Mouse (Mus musculus): ENCODE measurements around the gene Thap7. TPM values are rescaled to one million over a fixed set of nuclear protein-coding genes. Genes with fewer than 3 reads are reported as not detected.
A peak's percentile ranks its signal among the peaks of the same experiment; 100 is the strongest.

The Thap7 gene
- 72.0 and 75.6 TPM in 2 replicates for polyA plus RNA-seq (2016; fragmentation: Nextera tagmentation; extraction: Ambion mirVana)

DNA sequence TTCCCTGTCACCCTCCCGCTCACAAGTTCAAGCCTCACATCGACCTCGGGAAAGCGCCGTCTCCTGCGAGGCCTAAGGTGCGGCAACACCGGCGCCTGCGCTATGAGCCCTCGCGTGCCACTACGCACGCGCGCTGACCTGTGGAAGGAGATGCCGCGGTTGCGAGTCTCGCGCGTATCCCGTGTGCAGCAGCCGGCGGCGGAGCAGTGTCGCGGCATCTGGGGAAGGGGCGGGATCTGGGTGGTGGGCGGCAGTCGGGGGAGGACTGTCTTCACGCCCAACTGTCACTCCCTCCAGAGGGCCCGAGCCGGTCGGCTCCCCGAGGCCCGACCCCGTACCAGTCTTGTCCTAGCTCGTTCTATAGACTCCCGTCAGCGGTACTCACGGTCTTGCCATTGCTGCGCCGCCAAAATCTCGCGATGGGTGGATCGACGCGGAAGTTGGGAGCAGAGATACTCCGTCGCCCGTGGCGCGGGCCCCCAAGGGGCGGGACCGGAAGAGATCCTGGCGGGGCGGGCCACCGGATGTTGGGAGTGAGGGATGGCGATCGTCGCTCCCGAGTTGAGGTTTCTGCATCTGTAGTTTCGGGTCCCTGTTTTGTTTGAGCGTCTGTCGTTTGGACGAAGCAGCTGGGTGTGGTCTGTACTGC lies at the start of gene Thap7:
Gene Thap7, minus strand, starts transcription at position 497 of the 649 bp plus-strand sequence.
- H3K4me2 ChIP-seq = peak within 1 kb of the TSS; percentile 81
- H3K4me1 ChIP-seq (replicated peaks) = peaks cover 22% of the 10 kb centered on the region
- peak; percentile 96 for ATAC-seq (ENCODE audit: insufficient number of reproducible peaks, insufficient read depth, low FRiP score, low TSS enrichment, low read depth)
- H3K4me3 ChIP-seq (replicated peaks) = peak within 1 kb of the TSS; percentile 68
- H3K36me3 ChIP-seq = peaks cover 41% of the 10 kb centered on the region
- WGBS = under 1% methylated on average over 66 of the region's 67 CpGs
- peak within 1 kb of the TSS; percentile 95 for H3K27ac ChIP-seq
- H3K27me3 ChIP-seq = no peaks in the 10 kb centered on the region
- peak within 1 kb of the TSS; percentile 87 for H3K9ac ChIP-seq (replicated peaks)
- no peaks in the 10 kb centered on the region for H3K9me3 ChIP-seq

DNA sequence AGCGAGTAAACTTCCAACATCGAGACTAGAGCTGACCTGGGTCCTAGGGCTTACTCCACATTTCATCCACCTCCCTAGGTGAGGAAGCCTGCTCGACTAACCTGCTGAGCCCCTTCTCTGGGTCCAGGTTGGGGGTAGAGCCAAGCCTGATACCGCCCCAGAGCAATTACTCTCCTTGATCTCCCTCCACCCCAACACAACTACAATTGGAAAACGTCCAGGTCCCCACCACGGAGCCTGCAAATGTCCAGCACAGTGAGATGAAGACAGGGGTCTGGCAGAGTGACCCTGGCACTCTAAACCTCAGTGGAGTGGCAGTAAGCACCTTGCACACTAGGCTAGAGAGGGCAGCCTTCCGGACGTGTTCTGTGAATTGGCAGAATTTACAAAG lies 45.9 kb upstream of the Thap7 start:
- WGBS = 20% methylated on average over 8 of the region's 8 CpGs
- Histone ChIP-seq H3K9ac (replicated peaks) (peak overlapping the region; percentile 57), H3K4me3 (replicated peaks) (peak overlapping the region; percentile 51), H3K9me3 (no peaks in the 10 kb centered on the region), H3K4me1 (replicated peaks) (peaks cover 5% of the 10 kb centered on the region; the same call in 1 of the 2 replicates), H3K27ac (no peak overlapping the region), H3K36me3 (no peaks in the 10 kb centered on the region), H3K4me2 (peak overlapping the region; percentile 74), H3K27me3 (peaks cover 67% of the 10 kb centered on the region)
- ATAC-seq (ENCODE audit: insufficient number of reproducible peaks, insufficient read depth, low FRiP score, low TSS enrichment, low read depth) = no peak

DNA sequence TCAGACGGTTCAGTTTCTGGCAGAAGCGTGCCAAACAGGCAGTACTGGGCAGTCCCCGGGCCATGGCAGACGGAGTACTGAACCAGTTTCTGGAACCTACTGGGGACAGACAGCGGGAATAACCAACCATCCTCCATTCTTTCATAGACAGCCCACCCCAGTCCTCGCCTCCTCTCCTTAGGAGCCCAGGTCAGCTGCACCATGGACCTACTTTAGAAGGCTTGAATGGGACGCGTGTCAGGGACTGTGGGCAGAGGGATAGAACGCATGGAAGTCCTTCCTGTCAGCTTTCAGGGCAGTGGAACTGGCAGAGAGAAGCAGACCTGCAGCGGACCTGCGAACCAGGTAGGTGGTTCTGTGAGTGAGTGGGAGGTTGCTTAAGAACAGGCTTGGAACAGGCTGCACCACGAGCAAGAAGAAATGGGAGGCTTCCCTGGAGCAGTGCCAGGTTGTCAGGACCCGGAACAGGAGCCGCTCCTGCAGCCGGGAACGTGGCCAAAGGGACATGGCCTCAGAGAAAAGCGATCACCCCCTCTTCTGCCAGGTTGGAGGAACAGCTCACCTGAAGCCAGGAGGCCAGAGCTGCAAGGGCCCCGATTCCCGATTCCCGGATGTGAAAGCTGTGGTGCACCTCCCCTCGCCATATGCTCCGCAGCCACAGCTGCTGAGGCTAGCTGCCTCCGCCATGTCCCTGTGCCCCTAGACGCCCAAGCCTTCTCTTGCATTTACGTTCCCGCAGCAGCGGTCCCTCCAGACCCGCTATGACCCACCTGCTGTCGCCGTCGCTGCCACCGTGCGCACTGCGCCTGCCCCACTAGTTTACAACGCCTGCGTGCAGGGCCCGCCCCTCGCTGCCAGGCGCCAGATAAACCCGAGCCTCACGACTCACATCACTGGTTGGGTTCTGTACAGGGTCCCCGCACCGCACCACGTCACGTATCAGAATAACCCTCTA lies 45.2 kb upstream of the Thap7 start:
- Histone ChIP-seq H3K36me3 (no peaks in the 10 kb centered on the region), H3K9ac (replicated peaks) (peak overlapping the region; percentile 57), H3K4me1 (replicated peaks) (peaks cover 5% of the 10 kb centered on the region; the same call in 1 of the 2 replicates), H3K4me2 (peak overlapping the region; percentile 74), H3K4me3 (replicated peaks) (peak overlapping the region; percentile 51), H3K27me3 (peaks cover 70% of the 10 kb centered on the region), H3K27ac (no peak overlapping the region), H3K9me3 (no peaks in the 10 kb centered on the region)
- ATAC-seq (ENCODE audit: insufficient number of reproducible peaks, insufficient read depth, low FRiP score, low TSS enrichment, low read depth) = no peak
- WGBS = 13% methylated on average over 45 of the region's 45 CpGs

DNA sequence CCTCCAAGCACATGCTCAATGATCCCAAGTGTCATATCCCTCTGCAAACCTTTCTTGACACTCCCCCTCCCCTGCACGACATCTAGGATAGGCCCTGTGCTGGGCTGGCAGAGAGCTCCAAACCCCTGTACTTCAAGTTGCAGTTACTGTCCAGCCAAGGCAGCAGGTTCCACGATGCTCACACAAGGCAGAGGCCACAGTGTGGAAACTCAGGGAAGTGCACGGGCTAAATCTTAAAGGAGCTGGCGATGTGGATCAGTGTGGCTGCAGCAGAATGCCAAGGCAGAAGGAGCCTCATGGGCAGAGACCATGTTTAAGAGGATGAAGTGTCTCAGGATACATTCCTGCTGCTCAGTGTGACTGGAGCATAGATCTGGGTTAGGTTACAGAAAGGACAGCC lies 35.2 kb upstream of the Thap7 start:
- Histone ChIP-seq H3K36me3 (no peaks in the 10 kb centered on the region), H3K4me1 (replicated peaks) (peaks cover 11% of the 10 kb centered on the region), H3K4me3 (replicated peaks) (no peak overlapping the region), H3K27me3 (peaks cover 44% of the 10 kb centered on the region), H3K9ac (replicated peaks) (no peak overlapping the region), H3K4me2 (no peak overlapping the region), H3K27ac (no peak overlapping the region), H3K9me3 (no peaks in the 10 kb centered on the region)
- WGBS = 27% methylated on average over 4 of the region's 4 CpGs
- ATAC-seq (ENCODE audit: insufficient number of reproducible peaks, insufficient read depth, low FRiP score, low TSS enrichment, low read depth) = no peak

DNA sequence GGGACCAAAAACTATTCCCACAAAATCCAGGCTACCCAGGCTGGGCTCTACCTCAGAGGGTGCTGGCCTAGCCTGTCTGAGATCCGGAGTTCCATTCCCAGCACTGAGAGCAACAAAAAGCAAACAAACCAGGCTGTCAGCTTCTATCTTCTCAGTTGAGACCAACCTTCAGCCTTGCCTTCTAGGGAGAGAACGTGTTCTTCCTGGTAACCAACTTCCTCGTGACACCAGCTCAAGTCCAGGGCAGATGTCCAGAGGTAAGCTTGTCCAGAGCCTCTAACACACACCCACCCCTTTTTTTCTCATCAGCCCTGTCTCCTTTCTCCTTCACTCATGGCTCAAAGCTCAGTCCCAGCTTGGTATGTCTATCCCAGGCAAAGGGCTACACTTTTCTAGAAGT lies 33.8 kb upstream of the Thap7 start:
- Histone ChIP-seq H3K4me1 (replicated peaks) (peaks cover 18% of the 10 kb centered on the region), H3K9ac (replicated peaks) (no peak overlapping the region), H3K27ac (no peak overlapping the region), H3K4me2 (no peak overlapping the region), H3K36me3 (no peaks in the 10 kb centered on the region), H3K27me3 (peaks cover 53% of the 10 kb centered on the region), H3K4me3 (replicated peaks) (no peak overlapping the region), H3K9me3 (no peaks in the 10 kb centered on the region)
- no peak for ATAC-seq (ENCODE audit: insufficient number of reproducible peaks, insufficient read depth, low FRiP score, low TSS enrichment, low read depth)
- WGBS = 57% methylated on average over 3 of the region's 3 CpGs

DNA sequence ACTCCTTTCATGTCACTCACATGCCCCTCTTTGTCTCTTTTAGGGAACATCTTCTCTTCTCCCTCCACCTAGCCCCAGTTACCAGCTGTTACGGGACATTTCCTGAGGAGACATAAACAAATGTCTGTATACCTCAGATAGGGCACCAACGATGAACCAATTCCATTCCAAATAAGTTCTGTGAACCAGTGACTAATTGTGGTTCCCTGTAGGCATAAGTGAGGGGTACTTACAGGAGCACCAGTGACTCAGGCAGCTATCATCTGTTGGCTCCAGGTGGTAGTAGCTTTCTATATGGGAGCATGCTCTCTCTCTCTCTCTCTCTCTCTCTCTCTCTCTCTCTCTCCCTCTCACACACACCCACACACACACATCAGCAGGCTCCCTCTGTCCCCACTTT lies 33.3 kb upstream of the Thap7 start:
- H3K27ac ChIP-seq = no peak overlapping the region

DNA sequence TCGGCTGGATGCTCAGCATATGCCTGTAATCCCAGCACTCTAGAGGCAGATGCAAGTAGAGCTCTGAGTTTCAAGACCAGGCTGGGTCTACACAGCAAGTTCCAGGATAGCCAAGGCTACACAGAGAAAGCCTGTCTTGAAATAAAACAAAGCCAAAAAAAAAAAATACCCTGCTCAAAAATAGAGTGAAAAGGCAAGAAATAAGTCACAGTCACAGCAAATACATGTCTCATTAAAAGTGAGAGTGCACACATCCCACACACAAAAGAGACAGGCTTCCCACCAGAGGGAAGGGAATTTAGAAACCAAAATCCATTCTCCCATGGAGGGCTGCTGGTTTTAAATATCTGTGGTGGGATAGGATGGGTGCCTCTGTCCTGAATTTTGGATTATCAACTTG lies 32.6 kb upstream of the Thap7 start:
- Histone ChIP-seq H3K27me3 (peaks cover 60% of the 10 kb centered on the region), H3K4me2 (no peak overlapping the region), H3K27ac (no peak overlapping the region), H3K36me3 (no peaks in the 10 kb centered on the region), H3K4me3 (replicated peaks) (no peak overlapping the region), H3K9me3 (no peaks in the 10 kb centered on the region), H3K4me1 (replicated peaks) (peaks cover 26% of the 10 kb centered on the region), H3K9ac (replicated peaks) (no peak overlapping the region)
- WGBS = 29% methylated on average over 1 of the region's 1 CpGs
- ATAC-seq (ENCODE audit: insufficient number of reproducible peaks, insufficient read depth, low FRiP score, low TSS enrichment, low read depth) = no peak

More for the DNA sequence above, 33.3 kb upstream of the Thap7 start:
- H3K4me1 ChIP-seq (replicated peaks) = peaks cover 20% of the 10 kb centered on the region
- H3K36me3 ChIP-seq = no peaks in the 10 kb centered on the region
- H3K27me3 ChIP-seq = peaks cover 58% of the 10 kb centered on the region
- no peak for ATAC-seq (ENCODE audit: insufficient number of reproducible peaks, insufficient read depth, low FRiP score, low TSS enrichment, low read depth)
- no peak overlapping the region for H3K4me3 ChIP-seq (replicated peaks)
- no peak overlapping the region for H3K4me2 ChIP-seq
- no peak overlapping the region for H3K9ac ChIP-seq (replicated peaks)
- 60% methylated on average over 2 of the region's 2 CpGs for WGBS
- H3K9me3 ChIP-seq = no peaks in the 10 kb centered on the region

DNA sequence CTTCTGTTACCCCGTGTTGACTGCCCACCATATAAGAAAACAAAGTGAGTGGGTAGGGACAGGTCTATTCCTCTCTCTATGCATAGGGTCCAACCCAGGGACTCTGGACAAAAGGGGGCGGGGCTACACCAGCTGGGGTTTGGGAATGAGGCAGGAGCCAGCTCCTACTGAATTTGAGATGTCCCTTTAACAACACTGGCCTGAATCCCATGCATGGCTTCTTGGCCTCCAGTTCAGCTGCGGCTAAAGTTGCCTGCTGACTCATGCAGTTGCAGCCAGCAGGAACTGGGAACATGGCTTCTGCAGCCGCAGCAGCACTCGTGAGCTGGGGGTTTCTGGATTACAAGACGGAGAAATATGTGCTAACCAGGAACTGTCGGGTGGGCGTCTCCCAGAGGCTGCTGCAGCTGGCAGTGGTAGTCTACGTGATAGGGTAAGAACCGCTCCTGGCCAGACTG lies 30.8 kb upstream of the Thap7 start, which contains the start of gene P2rx6:
Gene P2rx6, plus strand, starts transcription at position 135 of the 458 bp plus-strand sequence.
- WGBS = 3% methylated on average over 10 of the region's 10 CpGs
- H3K9ac ChIP-seq (replicated peaks) = peak within 1 kb of the TSS; percentile 42
- peaks cover 62% of the 10 kb centered on the region for H3K27me3 ChIP-seq
- 0 out of 2 replicates have a peak within 1 kb of the TSS, but pooled peaks have one; percentile 12 for H3K27ac ChIP-seq
- peak within 1 kb of the TSS; percentile 23 for H3K4me3 ChIP-seq (replicated peaks)
- H3K36me3 ChIP-seq = no peaks in the 10 kb centered on the region
- H3K9me3 ChIP-seq = no peaks in the 10 kb centered on the region
- peaks cover 32% of the 10 kb centered on the region for H3K4me1 ChIP-seq (replicated peaks)
- peak; percentile 66 for ATAC-seq (ENCODE audit: insufficient number of reproducible peaks, insufficient read depth, low FRiP score, low TSS enrichment, low read depth)
- peak within 1 kb of the TSS; percentile 54 for H3K4me2 ChIP-seq

DNA sequence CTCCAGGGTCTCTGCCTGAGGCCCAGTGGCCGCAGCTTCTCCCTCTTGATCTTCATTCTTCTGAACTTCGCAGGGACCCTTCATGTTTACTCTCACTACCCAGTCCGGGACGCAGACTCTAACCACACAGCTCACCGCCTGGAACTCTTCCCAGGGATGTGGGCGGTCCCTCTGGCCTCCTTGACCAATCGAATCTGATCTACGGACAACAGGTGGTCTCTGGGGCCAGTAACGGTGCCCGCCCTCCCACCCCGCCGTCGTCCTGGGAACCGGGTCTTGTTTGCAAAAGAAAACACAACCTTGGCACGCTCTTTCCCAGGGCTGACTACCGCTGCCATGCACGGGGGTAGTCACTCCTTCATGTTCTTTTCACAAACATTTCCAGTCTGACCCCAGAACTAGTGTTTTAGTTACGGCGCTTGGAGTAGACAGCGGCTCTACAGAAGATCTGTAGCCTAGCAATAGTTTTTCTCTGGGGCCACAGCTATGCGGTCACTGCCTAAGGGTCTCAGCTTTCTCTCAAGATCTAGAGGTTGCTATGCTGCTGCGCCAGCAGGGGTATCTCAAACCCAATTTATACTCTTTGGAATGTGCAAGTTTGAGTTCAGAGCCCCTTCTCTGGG lies 30.3 kb upstream of the Thap7 start, which contains the start of gene Lrrc74b:
Gene Lrrc74b, minus strand, starts transcription at position 120 of the 623 bp plus-strand sequence.
- H3K36me3 ChIP-seq = no peaks in the 10 kb centered on the region
- peak; percentile 66; the same call in 1 of the 2 replicates for ATAC-seq (ENCODE audit: insufficient number of reproducible peaks, insufficient read depth, low FRiP score, low TSS enrichment, low read depth)
- peak within 1 kb of the TSS; percentile 42; the same call in 1 of the 2 replicates for H3K9ac ChIP-seq (replicated peaks)
- H3K27me3 ChIP-seq = peaks cover 57% of the 10 kb centered on the region
- 0 out of 2 replicates have a peak within 1 kb of the TSS, but pooled peaks have one; percentile 12 for H3K27ac ChIP-seq
- H3K4me1 ChIP-seq (replicated peaks) = peaks cover 32% of the 10 kb centered on the region
- peak within 1 kb of the TSS; percentile 23 for H3K4me3 ChIP-seq (replicated peaks)
- H3K9me3 ChIP-seq = no peaks in the 10 kb centered on the region
- peak within 1 kb of the TSS; percentile 54 for H3K4me2 ChIP-seq
- 1% methylated on average over 22 of the region's 22 CpGs for WGBS

DNA sequence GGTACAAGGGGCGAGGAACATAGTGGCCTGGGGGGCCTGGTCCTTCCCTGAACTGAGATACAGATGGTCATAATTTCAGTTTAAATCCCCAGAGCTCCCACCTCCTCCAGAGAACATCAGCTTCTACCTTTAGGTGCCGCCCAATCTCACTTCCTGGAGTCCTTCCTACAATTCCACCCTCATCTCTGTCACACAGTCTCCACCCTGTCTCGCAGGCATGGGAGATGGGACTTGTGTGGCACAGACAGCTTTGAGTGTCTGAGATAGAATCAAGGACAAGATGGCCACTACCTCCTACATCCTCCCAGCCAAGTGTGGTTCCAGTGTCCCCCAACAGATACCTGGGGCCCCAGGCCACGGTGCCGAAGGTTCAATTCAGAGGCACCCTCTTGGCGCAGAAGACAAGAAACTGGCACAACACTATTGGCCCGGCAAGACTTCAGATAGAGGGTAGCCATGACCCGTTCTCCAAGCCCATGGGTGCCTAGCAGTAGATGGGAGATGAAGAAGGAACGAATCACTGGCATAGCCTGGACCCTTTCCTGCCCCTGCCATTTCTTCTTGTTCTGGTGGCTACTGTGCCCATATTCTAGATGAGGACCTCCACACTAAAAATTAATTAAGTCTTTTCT lies 28.6 kb upstream of the Thap7 start:
- Histone ChIP-seq H3K4me1 (replicated peaks) (peaks cover 39% of the 10 kb centered on the region), H3K9ac (replicated peaks) (no peak overlapping the region), H3K36me3 (no peaks in the 10 kb centered on the region), H3K9me3 (no peaks in the 10 kb centered on the region), H3K4me2 (no peak overlapping the region), H3K4me3 (replicated peaks) (no peak overlapping the region), H3K27ac (no peak overlapping the region), H3K27me3 (peaks cover 56% of the 10 kb centered on the region)
- no peak for ATAC-seq (ENCODE audit: insufficient number of reproducible peaks, insufficient read depth, low FRiP score, low TSS enrichment, low read depth)
- 76% methylated on average over 9 of the region's 9 CpGs for WGBS
